Mouse (Mus musculus): ENCODE measurements around the gene Gns. TPM values are rescaled to one million over a fixed set of nuclear protein-coding genes. Genes with fewer than 3 reads are reported as not detected.

Gene Gns
- polyA plus RNA-seq, 1 experiment, result not detected

DNA sequence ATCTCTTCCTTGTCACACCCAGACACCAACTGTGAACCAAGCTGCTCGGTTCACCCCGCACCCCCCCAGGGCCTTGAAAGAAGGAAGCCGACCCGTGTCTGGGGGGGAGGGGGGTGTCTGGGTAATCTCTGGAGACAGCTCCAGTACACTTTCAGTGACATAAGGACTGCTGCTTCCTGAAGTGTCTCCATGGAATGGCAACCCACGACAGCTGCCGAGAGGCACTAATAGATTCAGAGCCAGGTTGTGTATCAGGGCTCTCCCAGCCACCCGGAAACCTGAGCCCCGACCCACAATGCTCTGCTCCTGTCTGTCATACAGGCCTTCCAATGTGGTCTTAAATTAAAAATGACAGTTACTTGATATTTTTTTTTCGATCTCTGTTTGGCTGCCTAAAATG is 21.5 kb downstream of the Gns start:
- WGBS, result 82% methylated on average over 9 of the region's 9 CpGs
- Histone ChIP-seq H3K27ac (ENCODE audit: insufficient read depth, low read depth, low read length) (no peak overlapping the region), H3K4me1 (ENCODE audit: control insufficient read depth, insufficient read depth, low read length) (no peaks in the 10 kb centered on the region), H3K4me3 (ENCODE audit: insufficient read depth, low read depth, low read length) (no peak overlapping the region)
- TF ChIP-seq CTCF (IDR thresholded peaks at IDR 0.05; ENCODE audit: insufficient read depth, low read depth, low read length) (no peak), POLR2A (IDR thresholded peaks at IDR 0.05; ENCODE audit: insufficient read depth, low read depth, low read length) (no peak)

GRCm38 (mm10) chr10:121390602-121391001 is 25.7 kb downstream of the Gns start:
- no peak overlapping the region for H3K4me3 ChIP-seq (ENCODE audit: insufficient read depth, low read depth, low read length)
- H3K27ac ChIP-seq (ENCODE audit: insufficient read depth, low read depth, low read length), result no peak overlapping the region
- WGBS, result 86% methylated on average over 10 of the region's 10 CpGs
- H3K4me1 ChIP-seq (ENCODE audit: control insufficient read depth, insufficient read depth, low read length), result no peaks in the 10 kb centered on the region
- TF ChIP-seq POLR2A (IDR thresholded peaks at IDR 0.05; ENCODE audit: insufficient read depth, low read depth, low read length) (no peak), CTCF (IDR thresholded peaks at IDR 0.05; ENCODE audit: insufficient read depth, low read depth, low read length) (no peak)

- 97% methylated on average over 8 of the region's 8 CpGs for WGBS
- TF ChIP-seq POLR2A (IDR thresholded peaks at IDR 0.05; ENCODE audit: insufficient read depth, low read depth, low read length), result no peak
- no peak for TF ChIP-seq CTCF (IDR thresholded peaks at IDR 0.05; ENCODE audit: insufficient read depth, low read depth, low read length)
- H3K4me1 ChIP-seq (ENCODE audit: control insufficient read depth, insufficient read depth, low read length), result no peaks in the 10 kb centered on the region
- no peak overlapping the region for H3K27ac ChIP-seq (ENCODE audit: insufficient read depth, low read depth, low read length)
- H3K4me3 ChIP-seq (ENCODE audit: insufficient read depth, low read depth, low read length), result no peak overlapping the region
Observed at GRCm38 (mm10) chr10:121391901-121392300, 27.0 kb downstream of the Gns start.

- 73% methylated on average over 6 of the region's 6 CpGs for WGBS
Observed at GRCm38 (mm10) chr10:121394270-121394669, 29.4 kb downstream of the Gns start.

DNA sequence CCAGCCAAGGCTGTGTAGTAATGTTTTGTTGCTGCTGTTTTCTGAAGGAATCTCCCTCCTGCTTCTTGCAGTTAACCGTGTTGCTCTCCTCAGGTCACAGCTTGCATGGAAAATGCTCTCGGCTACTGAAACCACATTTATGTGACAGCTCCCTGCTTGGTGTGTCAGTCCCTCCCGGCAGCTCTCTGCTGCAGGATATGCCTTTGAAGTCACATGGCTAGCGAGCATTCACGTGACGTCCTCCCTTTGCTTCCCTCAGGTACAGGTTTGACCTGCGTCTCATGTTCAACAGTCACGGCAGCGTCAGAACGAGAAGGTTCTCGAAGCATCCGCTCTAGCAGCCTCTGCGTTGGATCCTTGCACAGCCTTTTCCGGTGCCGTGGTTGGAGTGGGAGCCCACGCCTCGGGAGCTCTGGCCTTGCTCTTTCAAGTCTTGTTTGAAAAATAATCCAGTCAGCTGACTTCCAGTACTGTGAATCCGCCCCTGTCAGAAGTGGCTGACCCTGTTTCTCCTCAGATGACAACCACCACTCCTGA is 30.0 kb downstream of the Gns start:
- Histone ChIP-seq H3K4me3 (ENCODE audit: insufficient read depth, low read depth, low read length) (no peak overlapping the region), H3K4me1 (ENCODE audit: control insufficient read depth, insufficient read depth, low read length) (no peaks in the 10 kb centered on the region), H3K27ac (ENCODE audit: insufficient read depth, low read depth, low read length) (no peak overlapping the region)
- 91% methylated on average over 18 of the region's 18 CpGs for WGBS
- no peak for TF ChIP-seq POLR2A (IDR thresholded peaks at IDR 0.05; ENCODE audit: insufficient read depth, low read depth, low read length)
- TF ChIP-seq CTCF (IDR thresholded peaks at IDR 0.05; ENCODE audit: insufficient read depth, low read depth, low read length), result no peak

More at GRCm38 (mm10) chr10:121394270-121394669, 29.4 kb downstream of the Gns start:
- TF ChIP-seq CTCF (IDR thresholded peaks at IDR 0.05; ENCODE audit: insufficient read depth, low read depth, low read length) (no peak), POLR2A (IDR thresholded peaks at IDR 0.05; ENCODE audit: insufficient read depth, low read depth, low read length) (no peak)
- Histone ChIP-seq H3K27ac (ENCODE audit: insufficient read depth, low read depth, low read length) (no peak overlapping the region), H3K4me3 (ENCODE audit: insufficient read depth, low read depth, low read length) (no peak overlapping the region), H3K4me1 (ENCODE audit: control insufficient read depth, insufficient read depth, low read length) (no peaks in the 10 kb centered on the region)

GRCm38 (mm10) chr10:121395542-121396176 is 30.8 kb downstream of the Gns start:
- 86% methylated on average over 20 of the region's 20 CpGs for WGBS
- TF ChIP-seq POLR2A (IDR thresholded peaks at IDR 0.05; ENCODE audit: insufficient read depth, low read depth, low read length), result no peak
- no peak for TF ChIP-seq CTCF (IDR thresholded peaks at IDR 0.05; ENCODE audit: insufficient read depth, low read depth, low read length)
- Histone ChIP-seq H3K4me1 (ENCODE audit: control insufficient read depth, insufficient read depth, low read length) (no peaks in the 10 kb centered on the region), H3K27ac (ENCODE audit: insufficient read depth, low read depth, low read length) (no peak overlapping the region), H3K4me3 (ENCODE audit: insufficient read depth, low read depth, low read length) (no peak overlapping the region)

- H3K27ac ChIP-seq (ENCODE audit: insufficient read depth, low read depth, low read length), result no peak overlapping the region
- TF ChIP-seq POLR2A (IDR thresholded peaks at IDR 0.05; ENCODE audit: insufficient read depth, low read depth, low read length), result no peak
- TF ChIP-seq CTCF (IDR thresholded peaks at IDR 0.05; ENCODE audit: insufficient read depth, low read depth, low read length), result no peak
- 92% methylated on average over 7 of the region's 7 CpGs for WGBS
- no peak overlapping the region for H3K4me3 ChIP-seq (ENCODE audit: insufficient read depth, low read depth, low read length)
- no peaks in the 10 kb centered on the region for H3K4me1 ChIP-seq (ENCODE audit: control insufficient read depth, insufficient read depth, low read length)
Observed at GRCm38 (mm10) chr10:121398599-121398998, 33.7 kb downstream of the Gns start.

- Histone ChIP-seq H3K4me1 (ENCODE audit: control insufficient read depth, insufficient read depth, low read length) (no peaks in the 10 kb centered on the region), H3K27ac (ENCODE audit: insufficient read depth, low read depth, low read length) (no peak overlapping the region), H3K4me3 (ENCODE audit: insufficient read depth, low read depth, low read length) (no peak overlapping the region)
- TF ChIP-seq POLR2A (IDR thresholded peaks at IDR 0.05; ENCODE audit: insufficient read depth, low read depth, low read length) (no peak), CTCF (IDR thresholded peaks at IDR 0.05; ENCODE audit: insufficient read depth, low read depth, low read length) (no peak)
- WGBS, result 84% methylated on average over 7 of the region's 7 CpGs
Observed at GRCm38 (mm10) chr10:121401005-121401404, 36.1 kb downstream of the Gns start.

DNA sequence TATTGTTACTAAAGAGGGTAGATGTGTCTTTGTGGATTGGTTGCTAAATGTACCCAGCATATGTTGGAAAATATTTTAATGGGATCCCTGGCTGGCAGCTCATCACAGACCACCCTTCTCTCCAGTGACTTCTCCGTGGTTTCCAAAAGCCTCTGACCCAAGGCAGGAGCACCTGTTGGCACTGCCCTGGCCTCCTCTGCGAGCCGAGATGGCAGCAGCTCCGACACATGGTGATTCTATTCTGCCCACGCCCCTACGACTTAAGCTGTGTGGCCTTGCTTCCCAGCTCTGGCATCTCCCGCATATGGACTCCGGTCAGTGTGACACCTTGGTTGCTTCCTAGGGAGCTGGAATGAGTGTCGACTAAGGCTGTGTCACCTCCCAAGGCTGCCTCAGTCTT is 38.2 kb downstream of the Gns start:
- H3K4me3 ChIP-seq (ENCODE audit: insufficient read depth, low read depth, low read length), result no peak overlapping the region
- no peaks in the 10 kb centered on the region for H3K4me1 ChIP-seq (ENCODE audit: control insufficient read depth, insufficient read depth, low read length)
- TF ChIP-seq CTCF (IDR thresholded peaks at IDR 0.05; ENCODE audit: insufficient read depth, low read depth, low read length) (no peak), POLR2A (IDR thresholded peaks at IDR 0.05; ENCODE audit: insufficient read depth, low read depth, low read length) (no peak)
- WGBS, result 81% methylated on average over 9 of the region's 9 CpGs
- no peak overlapping the region for H3K27ac ChIP-seq (ENCODE audit: insufficient read depth, low read depth, low read length)
